Mouse (Mus musculus) lung, postnatal 25 days (tissue): ENCODE measurements around the gene Zfp597.
"Not testable (repeated sequence)": the region's sequence is repeated elsewhere in the genome, so short reads cannot be mapped to it uniquely, and the experiment has no call there.

Experiments used
- DNase-seq: peaks from one replicate; pipeline ENCODE4 v3.0.0; 2022; ENCODE audit warnings: low spot score

Zfp597 gene

GRCm38 (mm10) chr16:3855776-3856175 lies 28.6 kb downstream of the Zfp597 start:
- DNase-seq = no peak

GRCm38 (mm10) chr16:3854437-3855182 lies 29.8 kb downstream of the Zfp597 start:
- no peak for DNase-seq

- DNase-seq = no peak
Measured at GRCm38 (mm10) chr16:3852586-3852985, 31.8 kb downstream of the Zfp597 start.

GRCm38 (mm10) chr16:3851301-3851700 lies 33.1 kb downstream of the Zfp597 start:
- not testable (repeated sequence) for DNase-seq

GRCm38 (mm10) chr16:3848416-3848815 lies 35.9 kb downstream of the Zfp597 start:
- DNase-seq = no peak

GRCm38 (mm10) chr16:3847871-3848270 lies 36.5 kb downstream of the Zfp597 start:
- DNase-seq = no peak

- DNase-seq = peak; percentile 99
Measured at GRCm38 (mm10) chr16:3846711-3847518, 37.4 kb downstream of the Zfp597 start, which contains the start of gene Zfp174. Zfp174 (plus strand) TSS chr16:3847268.

- DNase-seq = no peak
Measured at GRCm38 (mm10) chr16:3843796-3844195, 40.6 kb downstream of the Zfp597 start.

- no peak for DNase-seq
Measured at GRCm38 (mm10) chr16:3842989-3843388, 41.4 kb downstream of the Zfp597 start.

- no peak for DNase-seq
Measured at GRCm38 (mm10) chr16:3839157-3839885, 45.0 kb downstream of the Zfp597 start.

GRCm38 (mm10) chr16:3835461-3835860 lies 48.9 kb downstream of the Zfp597 start:
- no peak for DNase-seq

- no peak for DNase-seq
Measured at GRCm38 (mm10) chr16:3830588-3831109, 53.7 kb downstream of the Zfp597 start, which contains the start of gene Olfr15. Olfr15 (plus strand) TSS chr16:3830878.

GRCm38 (mm10) chr16:3829727-3830126 lies 54.6 kb downstream of the Zfp597 start:
- DNase-seq = no peak

GRCm38 (mm10) chr16:3828021-3828420 lies 56.3 kb downstream of the Zfp597 start:
- DNase-seq = no peak

GRCm38 (mm10) chr16:3820202-3820601 lies 64.2 kb downstream of the Zfp597 start:
- DNase-seq = no peak

- DNase-seq = not testable (repeated sequence)
Measured at GRCm38 (mm10) chr16:3814667-3815066, 69.7 kb downstream of the Zfp597 start.
